Mouse (Mus musculus): ENCODE data around the gene Clec16a. TPM values are rescaled to one million over a fixed set of nuclear protein-coding genes. Genes with fewer than 3 reads are reported as not detected.

Gene Clec16a
- 20.9 TPM for polyA plus RNA-seq (2017; shearing (Covaris generic))

DNA sequence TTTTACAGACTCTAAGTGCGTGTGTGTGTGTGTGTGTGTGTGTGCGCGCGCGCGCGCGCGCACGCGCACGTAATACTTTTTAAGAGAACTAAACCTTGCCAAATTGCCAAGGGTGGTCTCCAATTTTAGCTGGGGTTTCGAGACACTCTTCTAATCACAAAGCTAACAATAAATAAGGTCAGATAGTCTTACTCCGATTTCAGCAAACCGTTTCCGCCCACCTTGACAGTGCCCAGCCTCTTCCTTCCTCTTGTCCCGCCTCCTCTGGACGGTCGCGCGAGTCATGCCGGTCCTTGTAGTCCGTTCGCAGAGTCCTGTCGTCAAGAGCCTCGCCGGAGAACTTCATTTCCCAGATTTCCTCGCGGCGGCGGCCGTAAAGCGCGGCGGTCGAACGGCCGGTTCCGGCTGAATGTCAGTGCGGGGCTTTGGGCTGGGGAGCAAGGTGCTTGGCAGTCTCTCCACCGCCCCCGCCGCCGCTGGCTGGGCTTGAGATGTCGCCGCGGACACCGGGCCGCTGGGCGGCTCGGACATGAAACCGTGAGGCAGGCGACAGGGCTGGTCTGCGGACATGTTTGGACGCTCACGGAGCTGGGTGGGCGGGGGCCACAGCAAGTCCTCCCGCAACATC lies at the start of gene Clec16a:
Clec16a (plus strand) TSS at position 345 of the 628 bp plus-strand sequence.

DNA sequence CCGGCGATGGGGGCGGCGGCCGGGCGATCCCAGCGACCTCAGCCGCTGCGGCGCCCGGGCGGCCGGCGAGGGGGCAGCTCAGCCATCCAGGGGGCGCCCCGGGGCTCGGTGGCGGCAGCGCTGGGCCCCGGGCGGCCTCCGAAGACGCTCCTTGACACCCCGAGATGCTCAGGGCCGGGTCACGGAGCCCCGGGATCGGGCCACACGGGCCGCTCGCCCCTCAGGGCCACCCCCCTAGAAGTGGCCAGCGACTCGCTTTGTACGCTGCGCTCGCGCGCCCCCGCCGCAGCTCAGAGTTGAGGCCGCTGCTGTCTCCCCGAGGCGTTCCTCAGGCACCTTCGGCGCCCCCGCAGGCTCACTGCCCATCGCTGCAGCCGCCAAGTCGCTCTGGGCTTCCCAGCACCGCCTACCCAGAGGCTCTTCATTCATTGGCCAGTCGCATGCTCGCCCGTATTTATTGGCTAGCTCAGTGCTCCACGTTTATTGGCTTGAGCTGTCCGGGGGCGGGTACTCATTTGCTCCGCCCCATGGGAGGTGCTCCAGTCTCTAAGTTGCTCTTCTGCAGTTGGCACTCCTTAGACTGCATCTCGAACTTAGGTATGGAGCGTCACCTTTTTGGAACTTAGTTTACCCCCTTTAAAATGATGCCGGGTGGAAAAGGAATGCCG lies 2.3 kb upstream of the Clec16a start, which contains the start of gene Dexi:
Dexi (minus strand) TSS at position 357 of the 668 bp plus-strand sequence.

DNA sequence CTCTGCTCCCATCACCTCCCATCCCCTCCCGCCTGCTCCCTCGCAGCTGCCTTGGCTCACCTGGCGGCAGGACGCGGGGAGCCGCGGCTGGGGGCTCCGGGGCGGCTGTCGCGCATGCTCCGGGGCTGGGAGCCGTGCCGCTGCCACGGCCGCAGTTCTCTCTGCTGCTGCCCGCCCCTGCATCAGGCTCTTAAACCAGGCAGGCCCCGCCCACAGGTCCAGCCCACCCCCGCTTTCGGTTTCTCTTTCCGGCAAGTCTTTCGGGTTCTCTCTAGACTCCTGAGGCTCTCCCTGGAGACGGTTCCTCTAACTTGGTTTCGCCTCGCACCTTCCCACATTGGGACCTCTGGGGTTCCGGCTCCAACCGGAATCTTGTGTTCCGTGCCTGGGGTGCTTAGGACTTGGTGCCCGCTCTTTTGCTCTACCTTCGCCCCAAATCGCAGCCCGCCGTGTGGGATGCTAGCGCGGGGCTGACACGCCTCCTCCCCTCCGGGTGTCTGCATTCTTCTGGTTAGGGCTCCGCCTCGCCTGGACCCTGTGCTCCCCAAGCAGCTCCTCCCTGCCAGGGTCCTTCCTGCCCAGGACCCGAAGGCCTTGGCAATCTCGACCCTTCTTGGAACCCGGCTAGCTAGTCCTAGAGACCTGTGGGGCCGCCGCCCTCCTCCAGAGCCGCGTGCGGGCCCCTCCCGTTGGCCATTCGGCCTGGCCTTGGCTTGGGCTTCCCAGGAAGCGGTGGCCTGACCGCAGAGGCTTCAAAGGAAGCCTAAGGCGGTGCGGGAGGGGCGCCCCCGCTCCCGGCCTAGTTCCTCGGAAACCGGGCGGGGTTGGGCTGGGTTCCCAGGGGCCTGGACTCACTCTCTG lies 240.5 kb downstream of the Clec16a start, which contains the start of gene Socs1:
Socs1 (minus strand) TSS at position 166 of the 861 bp plus-strand sequence.

DNA sequence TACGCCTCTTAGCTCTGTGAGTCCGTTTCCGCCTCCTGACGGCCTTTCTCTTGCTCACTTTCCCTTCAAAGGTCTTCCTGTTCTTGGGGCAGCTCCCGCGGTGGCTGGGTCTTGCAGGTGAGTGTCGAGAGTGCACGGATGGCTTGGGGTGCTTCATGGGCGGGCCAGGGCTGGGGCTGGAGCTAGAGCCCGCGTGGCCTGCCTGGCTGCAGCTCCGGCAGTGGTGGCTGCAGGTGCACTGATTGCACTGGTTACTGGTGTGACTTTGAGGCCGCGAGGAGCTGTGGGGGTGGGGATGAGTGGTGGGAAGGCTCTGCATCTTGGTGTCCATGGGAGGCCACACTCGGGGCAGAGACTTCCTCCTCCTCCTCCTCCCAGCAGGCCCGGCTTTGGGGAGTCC lies 243.1 kb downstream of the Clec16a start, which contains the start of gene Tnp2:
Tnp2 (minus strand) TSS at position 390 of the 400 bp plus-strand sequence.

DNA sequence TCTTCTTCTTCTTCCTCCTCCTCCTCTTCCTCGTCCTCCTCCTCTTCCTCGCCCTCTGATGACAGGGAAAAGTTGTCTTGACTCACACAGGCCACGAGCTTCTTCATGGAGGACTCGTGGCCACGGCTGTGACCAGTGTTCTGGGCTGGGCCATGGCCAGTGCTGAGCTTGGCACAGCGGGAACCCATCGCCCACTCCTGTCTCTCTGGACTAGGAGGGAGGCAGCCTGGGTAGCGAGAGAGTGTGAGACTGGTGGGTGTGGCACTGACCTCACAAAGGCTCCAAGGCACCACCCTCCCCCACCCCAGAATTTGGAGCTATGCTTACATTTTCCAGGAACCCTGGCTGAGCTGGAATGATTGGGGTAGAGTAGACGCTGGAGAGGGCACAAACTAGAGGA lies 245.6 kb downstream of the Clec16a start, which contains the start of gene Prm3:
Prm3 (minus strand) TSS at position 213 of the 400 bp plus-strand sequence.

Other genes with a start within 250 kb of the Clec16a start
- not detected for gene Emp2, start 231.4 kb upstream of the Clec16a start, polyA plus RNA-seq (2017; shearing (Covaris generic))
- gene Tekt5, start 149.8 kb upstream of the Clec16a start, polyA plus RNA-seq (2017; shearing (Covaris generic)): 0.19 TPM
- 77.1 TPM for gene Nubp1, start 133.4 kb upstream of the Clec16a start, polyA plus RNA-seq (2017; shearing (Covaris generic))
- 5.3 TPM for gene Tvp23a, start 98.0 kb upstream of the Clec16a start, polyA plus RNA-seq (2017; shearing (Covaris generic))
- 0.20 TPM for gene Ciita, start 65.3 kb upstream of the Clec16a start, polyA plus RNA-seq (2017; shearing (Covaris generic))
- gene Dexi, start 2.3 kb upstream of the Clec16a start, polyA plus RNA-seq (2017; shearing (Covaris generic)): 20.9 TPM
- 31.4 TPM for gene Socs1, start 240.2 kb downstream of the Clec16a start, polyA plus RNA-seq (2017; shearing (Covaris generic))
- not detected for gene Tnp2, start 243.3 kb downstream of the Clec16a start, polyA plus RNA-seq (2017; shearing (Covaris generic))
- gene Prm3, start 245.6 kb downstream of the Clec16a start, polyA plus RNA-seq (2017; shearing (Covaris generic)): not detected

All from naive thymus-derived CD4-positive, alpha-beta T cell, adult 5 months (primary cell).